Mouse (Mus musculus) left cerebral cortex, adult 18-20 months (tissue): ENCODE measurements at regions not wholly inside any gene's neighbourhood (a gene's known extent, or its start where the extent isn't known, plus 50 kb on each side); places are given as distances from the start of the nearest gene placed in this dataset.

Source experiments
- DNase-seq, 2 experiments: peaks; one replicate each; pipeline ENCODE4 v3.0.0; 2021 to 2022; ENCODE audit warnings: low spot score in 2 of 2, mixed read lengths in 1 of 2

DNA sequence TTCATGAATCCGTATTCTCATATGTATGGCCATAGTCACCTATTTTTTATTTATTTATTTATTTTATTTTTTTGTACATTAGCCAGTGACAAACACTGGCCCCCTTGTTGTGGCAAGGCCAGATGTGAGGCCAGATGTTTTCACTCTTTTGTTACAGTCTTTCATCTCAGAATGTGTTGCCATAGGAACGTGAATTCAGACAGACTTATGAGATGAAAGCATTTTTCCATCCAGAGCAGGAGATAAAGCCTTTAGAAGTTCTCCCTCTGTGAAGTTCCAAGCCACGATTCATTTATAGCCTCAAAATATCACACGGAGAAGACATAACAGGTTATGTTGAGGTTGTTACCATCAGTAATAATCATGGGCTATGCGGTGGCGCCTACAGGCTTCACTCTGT is 220.9 kb downstream of the Arpp21 start:
- no peak for DNase-seq

DNA sequence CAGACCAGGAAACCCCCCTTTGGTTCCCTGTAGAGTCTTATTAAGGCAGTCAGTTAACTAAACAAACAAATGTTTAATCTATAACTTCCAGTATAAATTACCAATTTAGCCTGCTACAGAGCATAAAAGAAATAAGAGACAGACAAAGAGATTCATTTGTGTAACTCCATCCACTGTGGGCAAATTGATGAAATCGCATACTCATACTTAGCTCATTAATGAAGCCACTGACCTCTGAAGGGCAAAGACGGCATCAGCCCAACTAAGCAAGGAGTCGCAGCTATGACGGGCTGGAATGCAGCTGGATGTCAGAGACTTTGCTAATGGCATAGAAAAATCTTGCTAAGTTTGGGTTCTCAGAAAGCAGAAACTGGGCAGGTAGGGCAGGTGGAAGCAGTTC is 241.3 kb downstream of the Arpp21 start:
- no peak for DNase-seq

DNA sequence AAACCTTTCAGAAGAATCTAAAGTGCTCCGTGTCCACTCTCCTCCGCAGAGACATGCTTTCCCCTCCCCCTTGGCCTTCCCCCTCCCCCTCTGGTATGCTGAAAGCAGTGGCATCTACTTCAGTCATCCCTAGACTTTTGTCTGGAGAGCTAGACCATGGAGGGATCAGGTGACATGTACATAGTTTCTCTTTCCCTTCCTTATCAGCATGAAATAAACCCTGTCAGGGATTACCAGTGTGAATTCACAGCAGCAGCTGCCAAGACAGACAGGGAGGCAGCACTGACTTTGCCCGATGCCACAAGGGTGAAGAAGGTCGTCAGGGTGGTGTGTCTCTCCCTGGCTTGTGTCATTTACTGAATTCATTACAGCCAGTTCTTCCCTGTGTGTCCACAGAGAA is 241.9 kb downstream of the Arpp21 start:
- DNase-seq = no peak

DNA sequence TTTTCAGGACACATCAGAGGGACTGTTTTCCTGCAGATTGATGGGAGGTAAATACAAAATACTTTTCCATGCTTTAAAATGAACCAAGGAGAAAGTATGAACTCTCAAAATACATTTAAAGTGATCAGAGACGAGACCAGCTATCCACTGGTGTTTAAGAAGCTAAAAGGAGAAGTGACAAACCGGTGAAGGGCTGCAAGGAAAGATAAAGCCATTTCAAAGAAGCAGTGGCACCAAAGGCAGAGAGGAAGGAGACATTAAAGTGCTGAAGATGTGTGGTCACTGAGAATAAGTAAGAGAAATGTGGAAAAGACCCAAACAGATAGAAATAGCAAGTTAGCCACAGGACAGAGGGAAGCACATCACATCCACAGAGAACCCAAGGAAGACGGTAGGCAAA is 245.7 kb downstream of the Arpp21 start:
- DNase-seq = no peak

DNA sequence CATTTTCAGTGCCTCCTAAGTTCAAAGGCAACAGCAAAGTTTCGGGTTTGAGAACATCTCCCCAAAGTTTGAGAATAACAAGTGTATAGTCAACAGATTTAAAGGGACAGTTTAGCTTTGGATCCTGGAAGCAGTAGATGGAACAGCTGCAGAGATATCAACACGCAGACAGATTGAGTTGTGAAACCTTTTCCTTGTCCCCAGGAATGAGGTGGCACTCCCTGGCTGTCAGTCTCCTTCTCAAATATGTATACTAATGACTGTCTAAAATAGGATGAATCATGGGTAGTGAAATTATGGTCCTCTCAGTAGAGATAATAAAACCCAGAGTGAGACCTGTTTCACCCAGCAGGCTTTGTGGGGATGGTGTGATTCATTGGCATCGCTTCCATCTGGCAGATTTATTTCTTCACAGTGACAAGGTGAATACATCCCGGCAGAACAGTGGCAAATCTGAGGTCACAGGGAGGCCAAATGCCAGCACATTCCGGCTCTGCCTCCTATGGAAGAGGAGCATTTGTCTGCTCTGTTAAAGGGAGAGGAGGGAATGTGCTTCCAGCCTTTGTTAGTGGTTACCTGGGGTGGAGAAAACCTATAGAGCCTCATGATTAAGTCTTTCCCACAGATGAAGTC is 272.2 kb downstream of the Arpp21 start:
- no peak for DNase-seq

DNA sequence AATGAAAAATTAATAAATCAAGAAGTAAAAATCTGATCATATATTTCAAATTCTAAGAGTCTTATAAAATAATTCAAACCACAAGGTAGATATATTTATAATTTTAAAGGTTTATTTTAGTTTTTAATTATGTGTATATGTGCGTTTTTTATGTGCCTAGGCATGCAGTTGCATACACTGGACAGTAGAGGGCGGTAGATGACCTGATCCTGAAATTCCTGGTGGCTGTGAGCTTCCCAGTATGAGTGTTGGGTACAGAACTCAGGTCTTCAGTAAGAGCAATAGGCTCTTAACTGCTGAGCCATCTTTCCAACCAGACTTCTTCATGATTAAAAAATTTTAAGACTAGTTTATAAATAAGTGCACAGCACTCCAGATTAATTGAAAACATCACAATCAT is 267.7 kb upstream of the Stac start:
- no peak for DNase-seq

DNA sequence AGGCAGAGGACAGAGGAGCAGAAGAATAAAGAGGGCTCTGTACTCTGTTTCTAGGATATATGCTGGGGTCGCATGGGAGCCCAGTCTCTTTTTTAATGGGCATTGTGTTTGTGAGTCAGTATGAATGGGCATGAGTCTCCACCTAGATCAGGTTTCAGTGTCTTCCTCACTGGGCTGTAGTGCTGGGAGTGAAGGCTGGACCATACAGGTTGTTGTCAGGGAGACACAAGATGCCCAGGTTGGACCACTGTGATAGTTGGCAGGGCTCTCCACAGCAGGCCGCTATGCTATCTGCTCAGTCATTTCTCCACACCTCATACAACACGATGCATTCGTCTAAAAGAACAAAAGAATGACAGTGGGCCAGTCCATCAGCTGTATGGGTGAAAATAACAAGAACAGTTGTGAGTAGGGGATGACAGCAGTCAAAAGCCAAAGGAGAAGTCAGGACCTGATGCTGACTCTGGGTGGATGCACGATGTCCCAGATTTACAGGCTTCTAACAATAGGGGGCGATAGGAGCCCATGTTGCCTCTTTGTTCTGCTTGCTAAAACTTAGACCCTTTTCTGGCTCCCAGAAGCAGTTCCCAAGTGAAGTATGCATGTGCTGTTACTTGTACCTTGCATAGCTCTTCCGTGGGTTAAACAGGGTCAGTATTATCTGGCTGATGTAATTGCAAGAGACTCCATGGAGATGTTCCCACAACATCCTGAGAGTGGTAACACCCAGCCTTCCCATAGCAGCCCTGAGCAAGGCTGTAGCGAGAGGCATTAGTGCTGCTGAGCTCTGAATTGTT is 249.3 kb upstream of the Stac start:
- DNase-seq = peak; percentile 36 to 58

DNA sequence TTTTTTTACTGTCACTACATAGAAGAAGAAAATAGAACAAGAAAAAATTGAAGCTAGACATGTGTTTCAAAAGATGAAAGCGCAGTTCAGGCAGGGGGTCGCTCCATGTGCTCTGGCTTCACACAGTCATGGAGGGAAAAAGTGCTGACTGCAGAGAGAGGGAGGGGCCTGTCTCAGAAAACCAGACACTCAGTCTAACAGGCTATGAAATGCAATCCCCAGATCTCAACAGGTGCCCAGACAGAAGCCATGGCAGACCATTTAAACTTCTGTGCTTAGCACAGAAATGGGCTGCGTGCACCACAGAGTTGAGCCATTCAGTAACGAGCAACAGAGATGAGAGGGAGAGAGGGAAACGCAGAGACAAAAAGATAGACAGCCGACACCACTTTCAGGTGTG is 242.3 kb upstream of the Stac start:
- no peak for DNase-seq

DNA sequence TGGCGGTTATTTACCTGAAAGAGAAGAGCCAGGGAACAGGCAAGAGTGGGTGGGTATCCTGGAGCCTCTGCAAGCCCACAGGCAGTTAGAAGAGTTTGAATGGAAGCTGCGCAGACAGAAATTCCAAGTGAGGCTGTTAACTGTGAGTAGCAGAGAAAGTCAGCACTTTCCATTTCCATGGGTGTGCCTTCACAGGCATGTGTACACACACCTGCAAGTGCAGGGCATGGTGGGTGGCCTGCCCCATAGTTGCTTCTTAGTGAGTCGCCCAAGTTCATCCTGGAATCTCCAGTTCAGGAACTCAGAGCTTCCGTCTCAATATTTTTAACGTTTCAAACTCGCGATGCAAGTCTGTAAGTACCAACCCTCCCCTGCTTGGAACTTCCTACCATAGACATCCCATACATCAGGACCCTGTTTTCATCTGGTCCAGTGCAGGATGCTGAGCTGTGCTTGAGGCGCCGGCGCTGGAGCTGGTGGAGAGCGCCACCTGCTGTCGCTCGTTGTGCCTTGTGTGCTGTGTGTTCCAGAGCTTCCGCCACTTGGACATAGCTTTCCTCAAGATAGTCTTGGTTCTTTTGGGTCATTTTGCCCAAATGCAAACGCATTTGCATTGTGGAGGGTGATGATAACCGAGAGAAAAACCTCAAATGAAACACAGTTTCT is 228.3 kb upstream of the Stac start:
- peak; percentile 84 to 85 for DNase-seq

DNA sequence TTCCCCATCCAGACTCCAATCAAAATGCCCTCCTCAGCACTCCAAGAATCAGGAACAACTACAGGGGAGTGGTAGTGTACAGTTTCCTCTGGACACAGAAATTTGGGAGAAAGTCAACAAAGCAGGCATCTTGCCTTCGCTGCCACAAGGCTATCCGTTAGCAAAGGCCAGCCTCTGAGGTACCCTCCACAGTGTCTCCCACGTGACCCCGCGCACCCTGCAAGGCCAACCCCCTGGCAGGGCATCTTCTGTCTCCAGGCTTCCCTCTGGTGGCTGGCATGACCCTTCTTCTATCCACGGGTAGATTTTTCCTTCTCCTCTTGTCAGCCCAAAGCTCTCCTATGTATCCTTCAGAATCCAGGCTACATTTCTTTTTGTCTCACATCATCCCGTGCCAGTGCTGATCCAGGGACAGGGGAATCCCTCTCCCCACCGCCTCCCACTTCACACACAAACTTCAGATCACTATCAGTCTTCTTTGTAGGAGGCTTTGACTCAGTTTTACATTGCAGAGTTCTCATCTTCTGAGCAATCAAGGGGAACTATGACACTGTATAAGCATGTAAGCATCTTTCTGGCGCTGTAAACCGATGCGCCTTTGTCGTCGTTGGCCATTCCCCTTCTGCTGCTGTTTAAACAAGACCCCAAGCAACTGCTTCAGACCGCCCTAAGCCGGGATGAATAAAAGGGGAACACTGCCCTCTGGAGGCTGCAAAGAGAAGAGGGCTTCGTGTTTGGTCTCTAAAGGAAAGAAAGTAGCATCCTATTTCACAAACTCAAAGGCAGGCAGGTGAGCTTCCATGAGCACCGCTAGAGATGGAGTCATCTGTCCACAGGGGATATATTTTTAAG is 226.8 kb upstream of the Stac start:
- peak; percentile 36 to 53 for DNase-seq

DNA sequence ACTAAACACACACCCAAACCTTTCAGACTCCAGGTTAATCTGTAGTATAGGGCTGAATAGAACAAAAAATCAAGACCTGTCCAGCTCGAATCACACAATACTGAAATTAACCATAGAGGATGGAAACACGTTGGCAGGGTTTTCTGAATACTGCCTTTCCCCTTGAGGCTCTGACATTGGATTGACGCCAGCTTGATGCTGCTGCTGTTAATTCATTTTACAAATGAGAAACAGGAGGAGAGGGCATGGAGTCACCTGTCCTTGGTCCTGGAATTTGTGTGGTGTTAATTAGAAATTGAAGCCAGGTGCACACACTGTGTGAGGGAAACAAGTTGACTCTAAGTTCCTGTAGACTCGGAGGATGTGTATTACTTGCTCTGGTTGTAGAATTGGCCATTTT is 218.7 kb upstream of the Stac start:
- no peak for DNase-seq

DNA sequence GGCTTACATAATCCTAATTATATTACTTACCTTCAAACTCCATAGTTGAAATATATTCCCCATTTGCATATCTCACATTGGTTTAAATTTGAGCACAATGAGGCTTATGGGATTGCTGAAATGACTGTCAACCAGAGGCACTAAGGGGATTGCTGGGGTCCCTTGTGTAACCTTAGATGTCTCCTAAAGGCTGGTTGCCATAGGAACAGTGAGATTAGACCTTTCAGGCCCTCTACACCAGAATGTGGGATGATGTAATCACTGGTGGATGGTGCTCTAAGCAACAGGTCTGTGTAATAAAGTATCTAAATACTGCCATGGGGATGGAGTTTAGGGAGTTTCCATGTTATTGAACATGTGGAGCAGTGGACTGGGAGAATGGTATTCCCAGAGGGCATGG is 210.0 kb upstream of the Stac start:
- DNase-seq = no peak

DNA sequence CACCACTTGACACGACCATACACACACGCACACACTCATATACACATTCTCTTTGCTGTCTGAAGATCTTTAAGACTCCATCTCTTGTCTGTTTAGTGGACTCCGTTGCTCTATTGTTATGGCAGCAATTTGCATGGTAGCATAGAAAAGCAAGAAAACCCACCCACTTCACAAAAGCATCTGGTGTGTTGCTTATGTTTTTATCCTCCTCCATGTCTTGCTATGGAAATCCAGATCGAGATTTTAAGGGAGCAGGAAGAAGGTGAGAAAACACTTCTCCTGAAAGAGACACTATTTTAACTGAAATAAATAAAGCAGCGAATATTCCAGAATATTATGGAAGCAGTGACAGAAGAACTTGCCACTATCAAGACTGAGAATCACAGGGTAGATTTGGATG is 207.5 kb upstream of the Stac start:
- no peak for DNase-seq

DNA sequence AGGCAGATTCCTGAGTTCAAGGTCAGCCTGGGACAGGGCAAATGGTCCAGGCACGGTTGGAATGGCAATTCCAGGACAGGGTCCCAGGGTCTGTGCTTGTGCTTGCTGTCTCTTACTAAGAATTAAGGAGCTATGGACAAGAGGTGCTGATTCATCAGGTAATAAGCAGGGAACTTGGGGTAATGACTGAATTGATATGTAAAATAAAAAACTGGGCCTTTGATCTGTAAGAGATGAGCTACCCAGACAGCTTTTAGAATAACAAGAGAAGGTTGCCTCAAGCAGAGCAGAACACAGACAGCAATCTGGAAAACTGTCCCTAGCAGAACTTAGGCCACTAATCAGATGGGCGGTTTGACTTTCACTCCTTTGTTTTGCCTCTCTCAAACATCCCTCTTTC is 189.6 kb upstream of the Stac start:
- no peak for DNase-seq

DNA sequence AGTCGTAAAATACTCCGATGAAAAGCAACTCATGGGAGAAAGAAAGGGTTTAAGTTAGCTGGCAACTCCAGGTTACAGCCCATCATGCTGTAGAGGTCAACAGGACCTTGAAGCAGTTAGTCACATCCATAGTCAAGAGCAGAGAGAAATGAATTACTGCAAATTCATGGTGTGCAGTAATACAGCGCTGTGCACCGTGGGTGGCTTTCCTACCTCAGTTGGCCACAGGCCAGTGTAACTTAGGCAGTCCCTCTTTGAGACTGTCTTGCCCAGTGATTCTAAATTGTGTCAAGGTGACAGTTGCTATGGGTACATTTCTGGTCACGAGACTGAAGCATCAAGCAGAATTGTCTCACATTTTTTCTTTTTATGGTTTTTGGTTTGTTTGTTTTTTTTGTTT is 186.7 kb upstream of the Stac start:
- DNase-seq = no peak

DNA sequence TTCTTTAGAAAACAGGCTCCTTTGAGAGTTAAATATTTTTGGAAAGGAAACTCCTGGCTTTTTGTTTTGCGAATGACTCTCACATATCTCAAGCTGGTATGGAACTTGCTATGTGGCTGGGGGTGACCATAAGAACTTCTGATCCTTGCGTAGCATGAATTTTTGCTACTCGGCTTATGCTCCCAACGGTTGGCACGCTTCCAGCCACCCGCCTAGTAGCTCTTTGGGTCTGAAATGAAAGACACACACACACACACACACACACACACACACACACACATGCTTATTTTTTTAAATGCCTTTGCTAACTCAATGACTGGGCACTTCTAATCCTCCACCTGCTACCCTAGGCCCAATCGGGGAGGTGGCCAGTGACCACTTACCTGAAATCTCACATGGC is 180.3 kb upstream of the Stac start:
- DNase-seq = no peak

DNA sequence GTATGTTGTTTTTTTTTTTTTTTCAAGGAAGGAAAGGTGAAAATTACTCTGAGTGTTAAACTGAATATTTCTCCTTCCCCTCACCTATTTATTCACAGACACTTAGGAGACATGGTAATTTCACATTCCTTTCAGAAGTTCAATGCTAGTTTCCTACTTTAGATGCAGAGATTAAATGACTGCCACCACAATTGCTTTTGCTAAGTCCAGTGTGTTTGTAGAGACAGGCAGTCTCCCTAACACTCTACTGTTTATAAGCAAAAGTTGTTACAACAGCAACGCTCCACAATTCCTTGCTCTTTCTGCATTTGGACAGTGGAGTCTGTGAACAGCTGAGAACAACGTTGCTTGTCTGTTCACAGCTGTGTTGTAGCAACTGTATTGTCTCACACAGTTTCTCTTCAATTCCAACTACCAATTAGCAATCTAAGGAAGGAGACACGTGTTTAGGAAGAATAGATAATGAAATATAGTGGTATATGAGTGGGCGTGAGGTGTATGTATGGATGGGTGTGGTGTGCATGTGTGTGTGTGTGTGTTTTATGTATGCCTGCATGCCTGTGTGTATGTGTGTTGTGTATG is 179.7 kb upstream of the Stac start:
- no peak for DNase-seq

DNA sequence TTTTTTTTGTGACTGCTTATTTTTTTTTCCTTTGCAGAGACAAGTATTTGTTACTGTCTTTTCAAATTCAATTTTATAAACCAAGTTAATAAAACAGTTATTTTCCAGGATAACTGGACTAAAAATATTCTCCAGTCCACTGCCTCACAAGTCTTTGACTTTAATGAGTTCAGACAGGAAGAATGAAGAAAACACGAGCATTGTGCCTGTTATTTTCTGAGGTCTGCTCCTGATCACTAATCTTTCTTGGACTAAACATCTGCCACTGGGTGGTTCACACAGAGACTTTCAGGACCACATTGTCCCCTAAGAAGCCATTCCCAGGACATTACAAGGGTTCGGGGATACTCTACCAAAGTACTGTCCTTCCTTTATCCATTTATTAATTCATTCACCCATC is 167.9 kb upstream of the Stac start:
- DNase-seq = no peak

DNA sequence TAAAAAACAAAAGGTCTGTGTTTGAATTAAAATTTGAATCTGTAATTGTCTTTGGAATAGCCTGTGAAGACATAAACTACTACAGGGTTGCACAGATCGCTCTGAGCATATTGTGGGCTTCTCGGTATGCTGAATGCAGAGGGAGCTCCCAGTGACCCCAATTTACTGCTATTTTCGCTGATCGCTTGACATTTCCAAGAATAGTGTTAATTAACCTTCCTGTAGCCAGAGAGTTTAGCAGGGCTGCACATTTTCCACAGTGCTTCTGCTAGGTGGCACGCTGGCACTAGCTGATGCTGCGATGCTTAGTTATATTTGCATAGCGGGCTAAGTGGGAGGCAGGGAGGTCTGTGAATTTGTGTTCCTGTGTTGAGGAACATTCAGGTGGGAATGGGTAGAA is 164.8 kb upstream of the Stac start:
- no peak for DNase-seq

DNA sequence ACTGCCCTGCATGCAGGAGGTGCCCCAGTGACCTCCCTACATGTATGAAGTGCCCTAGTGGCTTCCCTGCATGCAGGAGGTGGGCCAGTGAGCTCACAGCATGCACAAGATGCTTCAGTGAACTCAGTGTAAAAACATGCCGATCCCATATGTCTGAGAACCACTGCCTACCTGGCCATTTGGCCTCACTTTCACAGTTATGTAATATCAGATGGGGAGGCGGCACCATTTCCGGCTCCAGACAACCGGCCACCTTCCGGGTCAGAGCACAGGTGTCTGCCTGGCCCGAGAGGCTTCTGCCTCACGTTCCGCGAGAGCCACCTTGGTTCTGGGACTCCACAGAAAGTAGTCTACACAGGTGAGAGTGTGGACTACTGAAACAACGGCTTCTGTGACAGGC is 156.2 kb upstream of the Stac start:
- no peak for DNase-seq

DNA sequence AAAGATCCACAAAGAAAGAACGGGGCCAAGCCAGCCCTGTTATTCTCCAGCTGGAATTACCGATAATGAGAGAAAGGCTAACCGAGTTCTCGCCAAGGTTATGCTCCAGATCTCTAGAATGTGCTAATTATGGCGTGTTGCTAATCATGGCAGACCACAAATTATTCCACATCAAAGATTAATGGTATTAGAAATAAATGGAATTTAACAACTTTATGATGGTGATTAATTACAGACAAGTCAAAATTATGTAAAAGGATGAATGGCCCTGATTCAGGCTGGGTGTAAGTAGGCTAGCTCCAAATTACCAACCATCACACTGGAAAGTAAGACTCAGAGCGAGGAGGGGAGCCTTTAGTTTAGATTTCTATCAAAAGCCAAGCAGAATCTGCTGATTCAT is 151.0 kb upstream of the Stac start:
- DNase-seq = no peak
